Mouse (Mus musculus): ENCODE measurements around the gene Pde4dip.

Pde4dip gene

GRCm38 (mm10) chr3:97649022-97649421 is 239.5 kb downstream of the Pde4dip start:
- no peak for DNase-seq (ENCODE audit: low spot score in 2 of 2)

- no peak for DNase-seq (ENCODE audit: low spot score in 2 of 2)
These were observed 240.0 kb downstream of the Pde4dip start for GRCm38 (mm10) chr3:97648518-97648917.

GRCm38 (mm10) chr3:97642001-97642400 is 246.5 kb downstream of the Pde4dip start:
- DNase-seq (ENCODE audit: low spot score in 2 of 2), result no peak

GRCm38 (mm10) chr3:97641396-97641795 is 247.1 kb downstream of the Pde4dip start:
- no peak for DNase-seq (ENCODE audit: low spot score in 2 of 2)
